Mouse (Mus musculus): ENCODE data around the gene Dars. TPM values are rescaled to one million over a fixed set of nuclear protein-coding genes. Genes with fewer than 3 reads are reported as not detected.

Gene Dars
- polyA plus RNA-seq (2012; rRNA removed): 20.5 and 23.8 TPM in 2 replicates

DNA sequence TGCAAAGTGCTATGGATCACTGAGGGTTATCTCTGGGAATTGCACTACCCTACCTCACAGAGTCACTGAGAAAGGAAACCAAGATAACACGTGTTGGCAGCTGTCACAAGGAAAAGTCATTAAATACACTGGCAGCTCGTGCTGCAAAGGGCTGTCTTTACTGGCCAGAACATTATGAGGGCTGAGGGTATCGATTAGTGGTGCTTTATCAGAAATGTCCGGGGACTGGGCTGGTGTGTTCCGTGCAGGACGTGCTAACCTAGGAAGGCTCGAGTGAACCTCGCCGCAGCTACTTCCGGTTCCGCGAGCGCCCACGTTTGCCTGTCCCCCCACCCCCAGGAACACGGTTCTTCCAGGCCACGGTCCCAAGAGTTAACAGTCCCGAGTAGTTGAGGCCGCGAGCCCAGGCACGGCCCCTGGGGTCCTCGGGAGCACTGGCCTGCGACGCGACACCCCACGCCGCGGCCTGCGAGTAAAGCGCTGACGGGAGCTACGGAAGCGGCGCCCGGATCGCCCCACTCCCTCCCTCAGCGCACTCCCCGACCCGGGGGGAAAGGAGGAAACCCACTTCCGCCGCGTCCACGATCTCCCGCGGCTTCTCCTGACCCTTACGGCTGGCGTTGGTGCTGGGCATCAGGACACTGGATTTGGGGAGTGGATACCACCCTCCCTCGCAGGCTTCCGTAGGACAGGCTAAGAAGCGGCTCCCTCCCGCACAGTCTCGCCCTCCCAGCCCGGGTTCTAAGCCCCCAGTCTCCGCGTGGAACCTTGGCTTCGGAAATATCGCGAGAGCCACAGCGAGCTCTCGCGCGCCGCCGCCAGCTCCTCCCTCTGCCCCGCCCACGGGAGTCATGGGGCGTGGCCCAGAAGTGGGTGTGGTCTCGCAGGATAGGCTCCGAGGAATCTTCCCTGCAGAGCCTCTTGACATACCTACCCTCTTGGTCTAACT is at the start of gene Dars:
Gene Dars, minus strand, starts transcription at position 785 of the 949 bp plus-strand sequence.
- peak within 1 kb of the TSS; percentile 97 for H3K27ac ChIP-seq (ENCODE audit: control insufficient read depth, insufficient read depth, low read depth, low read length)
- H3K4me1 ChIP-seq (ENCODE audit: control insufficient read depth, insufficient read depth, low read length): peaks cover 3% of the 10 kb centered on the region
- no peaks in the 10 kb centered on the region for H3K36me3 ChIP-seq (ENCODE audit: control insufficient read depth, insufficient read depth, low read length)
- no peaks in the 10 kb centered on the region for H3K27me3 ChIP-seq (ENCODE audit: control insufficient read depth, insufficient read depth, low read length)
- TF ChIP-seq POLR2A (IDR thresholded peaks at IDR 0.05; ENCODE audit: control insufficient read depth, low read depth, low read length): peak; percentile 94
- no peak for TF ChIP-seq CTCF (IDR thresholded peaks at IDR 0.05; ENCODE audit: control insufficient read depth, insufficient read depth, insufficient replicate concordance, low read depth, low read length)
- H3K4me3 ChIP-seq (ENCODE audit: control insufficient read depth, low read depth, low read length): peak within 1 kb of the TSS; percentile 97

DNA sequence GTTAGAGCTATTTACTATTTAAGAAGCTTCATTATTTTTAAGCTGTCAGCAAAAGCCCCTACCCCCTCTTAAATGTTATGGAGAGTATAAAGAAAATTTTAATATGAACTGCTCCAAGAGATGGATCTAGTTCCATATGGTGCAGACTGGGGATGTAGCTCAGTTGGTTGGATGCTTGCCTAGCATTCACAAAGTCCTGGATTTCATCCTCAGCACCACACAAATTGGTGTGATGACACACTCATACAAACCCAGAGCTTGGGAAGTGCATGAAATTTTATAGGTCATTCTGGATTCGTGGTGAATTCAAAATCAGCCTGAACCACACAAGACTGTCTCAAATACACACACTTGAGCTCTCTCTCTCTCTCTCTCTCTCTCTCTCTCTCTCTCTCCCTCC is 49.7 kb upstream of the Dars start:
- Histone ChIP-seq H3K4me3 (ENCODE audit: control insufficient read depth, low read depth, low read length) (no peak overlapping the region), H3K27ac (ENCODE audit: control insufficient read depth, insufficient read depth, low read depth, low read length) (no peak overlapping the region), H3K4me1 (ENCODE audit: control insufficient read depth, insufficient read depth, low read length) (no peaks in the 10 kb centered on the region; the same call in 1 of the 2 replicates), H3K36me3 (ENCODE audit: control insufficient read depth, insufficient read depth, low read length) (no peaks in the 10 kb centered on the region), H3K27me3 (ENCODE audit: control insufficient read depth, insufficient read depth, low read length) (no peaks in the 10 kb centered on the region)
- TF ChIP-seq POLR2A (IDR thresholded peaks at IDR 0.05; ENCODE audit: control insufficient read depth, low read depth, low read length) (no peak), CTCF (IDR thresholded peaks at IDR 0.05; ENCODE audit: control insufficient read depth, insufficient read depth, insufficient replicate concordance, low read depth, low read length) (no peak)

DNA sequence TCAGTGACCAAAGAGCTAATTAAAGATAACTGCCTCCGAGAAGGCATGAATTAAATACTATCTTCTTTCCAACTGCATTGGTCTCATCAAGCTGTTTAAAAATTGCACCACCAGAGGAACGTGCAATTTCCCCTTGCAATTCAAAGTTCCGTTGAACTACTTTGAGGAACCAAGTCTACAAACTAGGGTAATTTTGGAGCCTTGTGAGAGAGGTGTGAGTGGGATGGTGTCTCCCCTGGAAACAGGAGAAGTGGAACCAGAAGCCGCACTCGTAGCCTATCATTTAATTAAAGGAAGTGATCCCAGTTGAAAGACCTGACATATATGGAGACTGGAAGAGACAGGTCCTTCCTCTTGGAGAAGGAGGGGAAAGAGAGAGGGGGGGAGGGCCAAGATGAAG is 46.3 kb upstream of the Dars start:
- no peak overlapping the region for H3K4me3 ChIP-seq (ENCODE audit: control insufficient read depth, low read depth, low read length)
- no peak overlapping the region for H3K27ac ChIP-seq (ENCODE audit: control insufficient read depth, insufficient read depth, low read depth, low read length)
- no peaks in the 10 kb centered on the region for H3K36me3 ChIP-seq (ENCODE audit: control insufficient read depth, insufficient read depth, low read length)
- H3K4me1 ChIP-seq (ENCODE audit: control insufficient read depth, insufficient read depth, low read length): no peaks in the 10 kb centered on the region
- H3K27me3 ChIP-seq (ENCODE audit: control insufficient read depth, insufficient read depth, low read length): no peaks in the 10 kb centered on the region
- TF ChIP-seq CTCF (IDR thresholded peaks at IDR 0.05; ENCODE audit: control insufficient read depth, insufficient read depth, insufficient replicate concordance, low read depth, low read length) (no peak), POLR2A (IDR thresholded peaks at IDR 0.05; ENCODE audit: control insufficient read depth, low read depth, low read length) (no peak)

DNA sequence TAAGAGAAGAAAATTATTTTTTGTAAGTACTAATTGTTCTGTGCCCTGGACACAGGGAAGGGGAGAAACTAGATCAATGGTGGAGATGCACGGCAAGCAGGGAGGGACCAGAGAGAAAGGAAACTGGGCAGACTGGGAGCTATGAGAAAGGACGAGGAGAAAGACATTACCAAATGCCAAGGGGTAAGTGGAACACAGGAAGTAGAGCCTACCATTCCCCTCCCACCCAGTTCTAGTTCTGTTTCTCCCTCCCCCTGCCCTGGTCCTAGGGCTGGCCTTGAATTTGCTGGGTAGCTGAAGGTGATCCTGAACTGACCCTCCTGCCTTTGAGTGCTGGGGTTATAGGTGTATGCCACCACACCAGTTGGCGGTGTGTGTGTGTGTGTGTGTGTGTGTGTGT is 45.2 kb upstream of the Dars start:
- TF ChIP-seq CTCF (IDR thresholded peaks at IDR 0.05; ENCODE audit: control insufficient read depth, insufficient read depth, insufficient replicate concordance, low read depth, low read length) (no peak), POLR2A (IDR thresholded peaks at IDR 0.05; ENCODE audit: control insufficient read depth, low read depth, low read length) (no peak)
- Histone ChIP-seq H3K4me1 (ENCODE audit: control insufficient read depth, insufficient read depth, low read length) (no peaks in the 10 kb centered on the region), H3K4me3 (ENCODE audit: control insufficient read depth, low read depth, low read length) (no peak overlapping the region), H3K27ac (ENCODE audit: control insufficient read depth, insufficient read depth, low read depth, low read length) (no peak overlapping the region), H3K36me3 (ENCODE audit: control insufficient read depth, insufficient read depth, low read length) (no peaks in the 10 kb centered on the region), H3K27me3 (ENCODE audit: control insufficient read depth, insufficient read depth, low read length) (no peaks in the 10 kb centered on the region)

DNA sequence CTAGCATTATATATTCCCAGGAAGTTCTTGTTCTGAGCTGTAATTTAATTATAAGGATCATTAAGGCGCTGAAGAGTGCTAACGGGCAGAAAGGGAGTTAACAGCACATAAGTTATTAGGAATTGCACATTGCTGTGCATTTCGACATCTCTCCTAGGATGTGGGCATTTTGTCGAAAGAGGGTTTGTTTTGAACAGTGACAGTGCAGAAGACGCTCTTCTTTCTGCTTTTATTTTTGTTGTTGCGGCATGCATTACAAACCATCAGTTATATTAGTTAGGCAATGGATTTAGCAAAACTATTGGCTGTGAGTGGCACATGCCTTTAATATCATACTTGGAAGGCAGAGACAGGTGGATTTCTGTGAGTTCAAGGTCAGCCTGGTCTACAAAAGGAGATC is 43.6 kb upstream of the Dars start:
- TF ChIP-seq POLR2A (IDR thresholded peaks at IDR 0.05; ENCODE audit: control insufficient read depth, low read depth, low read length) (no peak), CTCF (IDR thresholded peaks at IDR 0.05; ENCODE audit: control insufficient read depth, insufficient read depth, insufficient replicate concordance, low read depth, low read length) (no peak)
- no peaks in the 10 kb centered on the region for H3K36me3 ChIP-seq (ENCODE audit: control insufficient read depth, insufficient read depth, low read length)
- H3K4me1 ChIP-seq (ENCODE audit: control insufficient read depth, insufficient read depth, low read length): no peaks in the 10 kb centered on the region; the same call in 1 of the 2 replicates
- H3K27me3 ChIP-seq (ENCODE audit: control insufficient read depth, insufficient read depth, low read length): no peaks in the 10 kb centered on the region
- no peak overlapping the region for H3K27ac ChIP-seq (ENCODE audit: control insufficient read depth, insufficient read depth, low read depth, low read length)
- no peak overlapping the region for H3K4me3 ChIP-seq (ENCODE audit: control insufficient read depth, low read depth, low read length)

DNA sequence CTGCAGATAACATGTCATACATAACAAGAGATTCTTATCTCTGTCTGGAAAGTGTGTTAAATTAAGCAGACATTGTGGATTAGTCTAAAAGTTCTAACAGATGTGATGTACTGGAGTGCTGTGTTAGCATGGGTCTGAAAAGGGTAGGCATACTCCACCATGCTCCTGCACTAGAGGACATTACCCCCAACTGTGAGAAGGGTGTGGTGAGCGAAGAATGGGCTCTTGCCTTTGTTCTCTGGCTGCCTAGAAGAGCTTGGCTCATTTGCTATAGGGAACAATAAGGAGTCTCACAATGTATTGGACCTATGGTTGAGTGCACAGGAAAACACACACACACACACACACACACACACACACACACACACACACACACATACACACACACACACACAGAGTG is 42.3 kb upstream of the Dars start:
- H3K4me3 ChIP-seq (ENCODE audit: control insufficient read depth, low read depth, low read length): no peak overlapping the region
- no peaks in the 10 kb centered on the region for H3K36me3 ChIP-seq (ENCODE audit: control insufficient read depth, insufficient read depth, low read length)
- no peaks in the 10 kb centered on the region for H3K27me3 ChIP-seq (ENCODE audit: control insufficient read depth, insufficient read depth, low read length)
- no peak overlapping the region for H3K27ac ChIP-seq (ENCODE audit: control insufficient read depth, insufficient read depth, low read depth, low read length)
- H3K4me1 ChIP-seq (ENCODE audit: control insufficient read depth, insufficient read depth, low read length): no peaks in the 10 kb centered on the region; the same call in 1 of the 2 replicates
- TF ChIP-seq POLR2A (IDR thresholded peaks at IDR 0.05; ENCODE audit: control insufficient read depth, low read depth, low read length) (no peak), CTCF (IDR thresholded peaks at IDR 0.05; ENCODE audit: control insufficient read depth, insufficient read depth, insufficient replicate concordance, low read depth, low read length) (no peak)

DNA sequence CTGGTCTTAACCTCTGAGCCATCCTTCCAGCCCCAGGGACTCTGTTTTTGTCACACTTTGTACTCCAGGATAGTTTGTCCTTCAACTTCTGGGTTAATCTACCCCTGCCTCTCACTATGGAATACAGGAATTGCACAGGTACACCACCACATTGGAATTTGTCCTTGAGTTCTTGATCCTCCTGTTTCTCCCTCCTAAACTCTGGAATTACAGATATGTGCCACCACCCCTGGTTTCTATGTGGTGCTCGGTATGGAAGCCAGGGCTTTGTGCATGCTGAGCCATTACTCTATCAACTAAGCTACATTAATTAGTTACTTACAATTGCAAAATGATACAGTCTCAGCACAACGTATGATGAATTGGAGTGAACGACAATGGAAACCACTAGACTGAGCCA is 41.8 kb upstream of the Dars start:
- Histone ChIP-seq H3K36me3 (ENCODE audit: control insufficient read depth, insufficient read depth, low read length) (no peaks in the 10 kb centered on the region), H3K4me1 (ENCODE audit: control insufficient read depth, insufficient read depth, low read length) (no peaks in the 10 kb centered on the region; the same call in 1 of the 2 replicates), H3K4me3 (ENCODE audit: control insufficient read depth, low read depth, low read length) (no peak overlapping the region), H3K27me3 (ENCODE audit: control insufficient read depth, insufficient read depth, low read length) (no peaks in the 10 kb centered on the region), H3K27ac (ENCODE audit: control insufficient read depth, insufficient read depth, low read depth, low read length) (no peak overlapping the region)
- TF ChIP-seq CTCF (IDR thresholded peaks at IDR 0.05; ENCODE audit: control insufficient read depth, insufficient read depth, insufficient replicate concordance, low read depth, low read length) (no peak), POLR2A (IDR thresholded peaks at IDR 0.05; ENCODE audit: control insufficient read depth, low read depth, low read length) (no peak)

Measured in testis, adult 2 months (tissue).